Mouse (Mus musculus) erythroblast, adult 5-6 weeks (primary cell): ENCODE measurements around the gene Ddi2. TPM values are rescaled to one million over a fixed set of nuclear protein-coding genes. Genes with fewer than 3 reads are reported as not detected.
A peak's percentile ranks its signal among the peaks of the same experiment; 100 is the strongest.

Experiments used
- ATAC-seq: replicated peaks from 2 replicates; pipeline ENCODE4 v1.8.0; 2016; ENCODE audit warnings: moderate number of reproducible peaks, mild to moderate bottlenecking, moderate TSS enrichment, inconsistent platforms; ENCODE audit not compliant: poor library complexity, low FRiP score, severe bottlenecking
- total RNA-seq, 2 experiments: library from RNA; stranded (forward) in 1 of 2; stranded (reverse) in 1 of 2; fragments of 150-400 nt in 1 of 2; fragments of 200-764, 138-1000 nt in 1 of 2; gene quantifications; 2 replicates each; pipeline versions ENCODE4 v1.2.3 to v1.2.4; 2015 to 2017; ENCODE audit warnings: low replicate concordance in 2 of 2

Ddi2 gene
- total RNA-seq, 2 experiments from 2014 or later = 14.8 to 17.7 TPM

DNA sequence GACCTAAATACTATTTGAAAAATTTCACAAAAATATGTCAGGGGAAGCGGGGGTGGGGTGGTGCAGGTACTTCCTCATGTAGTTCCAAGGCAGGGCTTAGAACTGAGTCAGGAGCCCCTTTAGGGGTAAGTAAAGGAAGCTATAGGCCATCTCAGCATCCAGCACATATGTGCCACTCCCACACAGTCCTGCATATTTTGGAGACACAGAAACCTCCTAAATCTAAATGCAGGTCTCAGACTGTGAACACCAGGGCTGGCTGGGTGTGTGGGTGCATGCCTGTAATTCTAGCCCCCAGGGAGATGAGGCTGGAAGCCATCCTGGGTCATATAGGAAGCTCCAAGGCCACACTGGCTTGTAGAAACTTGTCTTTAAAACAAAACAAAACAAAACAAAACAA is 12.0 kb downstream of the Ddi2 start:
- no peak for ATAC-seq

DNA sequence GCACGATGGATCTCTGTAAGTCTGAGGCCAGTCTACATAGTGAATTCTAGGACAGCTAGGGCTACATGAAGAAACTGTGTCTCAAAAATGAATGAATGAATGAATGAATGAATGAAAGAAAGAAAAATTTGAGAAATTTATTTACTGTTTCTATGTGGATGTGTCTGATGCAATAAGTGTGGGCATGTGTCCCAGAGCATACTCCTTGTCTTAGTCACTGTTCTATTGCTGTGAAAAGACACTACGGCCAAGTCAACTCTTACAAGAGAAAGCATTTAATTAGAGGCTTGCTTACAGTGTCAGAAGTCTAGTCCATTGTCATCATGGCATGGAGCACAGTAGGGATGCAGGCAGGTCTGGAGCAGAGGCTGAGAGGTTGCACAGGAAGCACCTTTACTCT is 14.2 kb downstream of the Ddi2 start:
- no peak for ATAC-seq

DNA sequence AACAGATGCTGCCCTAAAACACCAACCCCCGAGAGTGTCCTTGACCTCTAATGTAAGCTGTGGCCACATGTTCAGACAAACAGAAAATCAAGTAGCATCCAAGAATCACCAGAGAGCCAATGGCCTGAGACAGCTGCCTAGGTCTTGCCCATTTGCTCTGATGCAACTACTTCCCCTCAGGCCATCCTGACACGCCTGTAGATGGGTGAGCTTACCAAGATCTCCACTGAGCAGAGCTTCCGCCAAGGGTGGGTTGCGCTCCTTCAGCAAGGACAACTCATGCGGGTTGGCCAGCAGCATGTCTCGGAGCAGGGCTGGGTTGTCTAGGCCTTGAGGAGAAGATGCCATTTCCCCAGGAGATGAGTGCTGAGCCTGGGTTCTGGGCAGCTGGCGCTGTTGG is 15.2 kb downstream of the Ddi2 start:
- peak; percentile 31; the same call in 1 of the 2 replicates for ATAC-seq

DNA sequence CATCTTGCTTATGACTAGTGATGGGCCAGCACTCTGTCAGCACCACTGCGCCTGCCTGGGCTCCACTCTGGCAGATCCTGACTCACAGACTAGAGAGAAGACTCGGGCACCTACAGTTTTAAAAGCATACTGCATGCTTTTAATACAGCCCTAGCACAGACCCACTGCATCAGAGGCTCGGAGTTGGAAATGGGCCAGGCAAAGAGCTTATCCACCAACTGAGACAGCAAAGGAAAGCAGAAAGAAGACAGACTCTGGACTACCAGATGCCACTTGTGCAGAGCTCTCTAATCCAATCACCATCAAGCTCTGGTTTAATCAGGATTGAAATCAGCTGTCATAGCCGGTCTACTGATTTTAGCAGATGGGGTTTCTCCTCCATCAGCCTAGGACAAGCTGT is 17.9 kb downstream of the Ddi2 start:
- no peak for ATAC-seq

DNA sequence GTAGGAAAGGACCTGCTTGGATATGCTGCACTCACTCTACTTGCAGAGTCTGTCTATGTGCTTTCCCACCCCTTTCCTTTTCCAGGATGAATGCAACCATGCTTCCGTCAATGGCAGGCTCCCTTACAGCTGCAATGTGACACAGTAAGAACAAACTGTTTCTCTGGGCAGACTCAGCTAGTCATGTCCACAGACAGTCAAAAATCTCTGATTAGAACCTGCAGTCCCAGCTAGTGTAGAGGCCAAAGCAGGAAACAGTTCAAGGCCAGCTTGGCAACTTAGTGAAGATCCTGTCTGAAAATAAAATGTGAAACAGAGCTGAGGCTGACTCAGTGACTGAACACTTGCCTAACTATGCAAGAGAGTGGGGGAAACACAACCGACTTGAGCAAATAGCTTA is 18.6 kb downstream of the Ddi2 start:
- ATAC-seq = no peak

DNA sequence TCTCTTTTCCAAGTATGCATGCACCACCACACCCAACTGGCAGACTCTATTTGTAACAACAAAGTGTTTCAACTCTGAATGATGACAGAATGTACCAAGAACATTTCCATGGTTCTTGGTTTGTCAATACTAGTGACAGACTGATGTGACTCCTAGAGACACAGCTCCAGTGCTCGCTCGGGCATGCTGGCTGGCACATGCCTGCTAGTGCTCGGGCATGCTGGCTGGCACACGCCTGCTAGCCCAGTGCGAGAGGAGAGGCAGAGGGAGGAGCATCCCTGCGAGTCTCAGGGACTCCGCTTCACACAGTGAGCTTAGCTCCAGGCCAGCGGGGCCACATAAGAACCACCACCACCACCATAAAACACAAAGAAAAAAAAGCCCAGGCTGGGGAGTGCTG is 28.5 kb downstream of the Ddi2 start:
- ATAC-seq = no peak

DNA sequence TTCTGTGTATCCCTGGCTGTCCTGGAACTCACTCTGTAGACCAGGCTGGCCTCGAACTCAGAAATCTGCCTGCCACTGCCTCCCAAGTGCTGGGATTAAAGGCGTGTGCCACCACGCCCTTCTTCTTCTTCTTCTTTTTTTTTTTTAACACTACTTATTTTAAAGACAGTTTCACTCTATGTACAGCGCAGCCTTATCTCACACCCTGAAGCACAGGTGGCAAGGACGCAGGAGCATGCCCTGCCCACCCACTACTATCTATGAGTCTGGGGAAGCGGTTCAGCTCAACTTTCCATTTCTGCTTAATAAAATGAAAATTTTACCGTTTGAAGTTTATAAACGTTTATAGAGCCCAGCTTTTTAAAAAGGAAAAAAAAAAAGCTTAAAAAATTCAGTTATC is 34.7 kb downstream of the Ddi2 start:
- ATAC-seq = no peak

DNA sequence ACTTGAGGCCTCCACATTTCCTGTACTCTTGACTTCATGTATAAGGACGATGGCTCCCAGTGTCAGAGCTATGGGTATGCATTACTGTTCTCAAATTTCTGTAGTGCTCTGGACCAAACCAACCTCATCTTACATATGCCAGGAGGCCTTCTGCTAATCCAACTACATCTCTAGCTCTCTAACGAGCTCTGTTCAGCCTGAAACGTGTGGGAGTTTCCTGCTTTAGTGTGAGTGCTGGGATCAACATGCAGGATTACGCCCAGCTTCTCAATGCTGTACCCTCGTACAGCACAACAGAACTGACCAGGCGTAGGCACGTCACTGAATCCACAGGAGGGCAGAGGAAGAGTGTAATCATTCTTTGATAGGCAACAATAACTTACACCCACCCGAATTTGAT is 36.7 kb downstream of the Ddi2 start:
- no peak for ATAC-seq

DNA sequence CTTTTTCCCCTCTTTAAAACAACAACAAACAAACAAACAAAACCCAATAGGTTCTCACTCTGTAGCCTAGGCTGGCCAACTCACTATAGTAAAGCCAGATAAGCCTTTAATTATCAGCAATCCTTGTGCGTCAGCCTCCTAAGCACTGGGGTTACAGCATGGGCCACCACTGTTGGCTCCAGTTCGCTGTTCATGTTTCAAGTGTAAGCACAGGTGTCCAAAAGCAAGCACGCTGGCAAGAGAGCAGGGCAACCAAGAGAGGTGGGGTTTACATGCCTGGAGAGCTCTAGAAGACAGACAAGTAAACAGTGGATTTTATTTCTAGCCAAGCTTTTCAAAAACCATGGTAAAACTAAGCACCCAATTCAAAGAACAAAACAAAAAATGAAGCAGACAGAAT is 37.1 kb downstream of the Ddi2 start:
- ATAC-seq = no peak

DNA sequence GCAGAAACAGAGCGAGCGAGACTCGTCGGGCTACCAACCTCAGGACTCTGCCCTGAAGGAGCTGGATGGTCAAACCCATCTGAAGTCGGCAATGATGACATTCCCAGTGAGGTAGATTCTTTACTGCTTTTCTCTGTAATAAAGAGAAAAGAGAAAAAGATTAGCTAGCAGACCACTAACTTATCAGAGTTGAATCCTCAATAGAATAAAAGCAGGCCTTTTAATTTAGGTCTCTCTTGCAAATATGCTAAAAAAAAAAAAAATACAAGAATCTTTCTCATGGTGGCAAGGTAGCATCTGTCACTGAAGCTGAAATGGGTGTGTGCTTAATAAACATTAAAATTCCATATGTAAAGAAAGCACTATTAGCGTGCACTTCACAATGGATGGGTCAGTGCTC is 37.7 kb downstream of the Ddi2 start, which contains the start of gene Rsc1a1:
Gene Rsc1a1 (minus strand): TSS at position 101 of the 400 bp plus-strand sequence.
- ATAC-seq = no peak

DNA sequence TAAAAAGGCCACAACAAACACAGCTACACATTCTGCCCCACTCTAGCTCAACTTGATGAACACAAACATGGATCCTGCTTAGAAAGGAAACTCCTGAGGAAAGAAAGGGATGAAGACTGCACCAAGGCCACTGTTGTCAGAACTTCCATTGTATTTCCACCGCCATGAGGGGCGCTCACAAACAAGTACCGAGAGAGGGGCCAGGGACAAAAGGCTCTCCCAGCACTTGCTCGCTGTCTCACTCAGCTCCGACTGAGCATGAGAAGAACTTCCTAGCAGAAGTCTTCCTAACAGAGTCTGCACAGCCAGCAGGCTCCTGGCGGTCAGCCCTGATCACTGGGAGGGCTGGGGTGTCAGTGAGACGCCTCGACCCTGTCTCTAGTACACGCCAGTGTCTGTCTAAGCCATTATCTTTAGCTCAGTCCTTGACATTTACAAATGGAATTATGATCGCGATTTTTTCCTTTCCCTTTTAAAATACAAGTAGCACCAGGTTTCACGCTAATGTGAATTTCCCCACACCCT is 40.5 kb downstream of the Ddi2 start:
- no peak for ATAC-seq

DNA sequence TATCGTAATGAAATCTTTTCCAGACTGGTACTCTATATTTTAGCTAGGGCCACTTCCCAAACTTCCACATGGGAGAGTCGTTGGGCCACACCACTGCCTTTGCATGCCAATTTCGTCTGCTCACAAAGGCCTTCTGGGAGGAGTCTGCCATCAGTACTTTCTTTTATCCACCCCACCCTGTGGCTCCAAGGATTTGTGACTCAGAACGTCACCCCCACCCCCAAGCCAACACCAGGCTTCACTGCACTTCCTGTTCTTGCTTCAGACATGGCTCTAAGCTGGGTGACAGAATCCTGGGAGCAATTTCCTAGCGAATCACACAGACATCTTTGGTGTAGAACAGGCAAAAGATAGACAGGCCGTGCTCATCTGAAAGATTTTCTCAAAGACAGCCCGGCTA is 41.5 kb downstream of the Ddi2 start:
- ATAC-seq = no peak

DNA sequence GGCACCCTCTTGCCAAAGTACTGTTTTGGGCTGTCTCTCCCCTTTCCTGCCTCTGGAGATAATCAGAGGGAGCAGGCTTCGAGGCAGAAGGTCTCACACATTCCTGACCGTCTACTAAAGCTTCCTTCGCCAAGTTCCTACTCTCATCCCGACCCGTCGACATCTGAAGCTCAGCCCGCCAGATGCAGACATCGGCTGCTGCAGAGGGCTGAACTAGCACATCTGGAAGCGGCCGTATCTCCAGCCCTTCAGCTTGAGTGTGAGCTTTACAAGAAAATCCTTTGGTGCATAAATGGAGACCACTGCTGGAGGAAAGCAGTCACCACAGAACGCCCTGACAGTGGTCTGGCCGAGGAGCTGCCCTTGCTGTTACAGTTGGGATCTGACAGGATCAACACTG is 42.3 kb downstream of the Ddi2 start:
- ATAC-seq = no peak

DNA sequence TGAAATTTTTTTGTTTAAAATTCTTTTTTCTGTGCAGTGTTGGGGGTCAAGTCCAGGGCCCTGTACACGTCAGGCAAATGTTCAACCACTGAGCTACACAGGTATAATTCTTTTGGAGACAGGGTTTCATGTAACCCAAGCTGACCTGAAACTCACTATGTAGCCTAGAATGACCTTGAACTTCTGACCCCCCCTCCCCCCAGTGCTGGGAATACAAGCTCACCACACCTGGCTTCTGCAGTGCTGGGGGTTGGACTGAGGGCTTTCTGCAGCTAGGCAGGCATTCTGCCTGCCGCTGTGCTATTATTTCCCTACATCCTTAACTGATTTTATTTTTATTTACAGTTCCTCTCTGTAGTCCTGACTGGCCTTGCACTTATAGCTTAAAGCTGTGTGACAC is 44.2 kb downstream of the Ddi2 start:
- no peak for ATAC-seq

DNA sequence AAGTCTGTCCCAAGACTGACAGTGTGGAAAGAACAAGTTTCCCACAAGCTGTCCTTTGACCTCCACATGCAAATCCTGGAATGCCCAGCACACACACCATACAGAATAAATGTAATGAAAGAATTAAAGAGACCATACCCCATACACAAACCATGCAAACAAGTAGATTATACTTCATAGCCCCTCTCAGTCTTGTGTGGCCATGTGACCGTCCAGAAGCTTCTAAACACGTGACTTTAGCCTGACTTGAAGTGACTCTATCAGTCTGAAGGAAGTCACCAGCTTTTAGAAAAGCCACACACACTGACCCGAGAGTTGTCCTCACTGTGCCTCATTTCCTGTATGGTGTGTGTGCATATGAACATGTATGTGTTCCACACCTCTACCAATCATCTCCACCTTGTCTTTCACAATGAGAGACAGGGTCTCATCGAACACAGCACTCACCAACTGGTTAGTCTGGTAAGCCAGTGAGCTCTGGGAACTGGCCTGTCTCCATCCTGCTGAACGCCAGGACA is 46.7 kb downstream of the Ddi2 start:
- ATAC-seq = no peak

DNA sequence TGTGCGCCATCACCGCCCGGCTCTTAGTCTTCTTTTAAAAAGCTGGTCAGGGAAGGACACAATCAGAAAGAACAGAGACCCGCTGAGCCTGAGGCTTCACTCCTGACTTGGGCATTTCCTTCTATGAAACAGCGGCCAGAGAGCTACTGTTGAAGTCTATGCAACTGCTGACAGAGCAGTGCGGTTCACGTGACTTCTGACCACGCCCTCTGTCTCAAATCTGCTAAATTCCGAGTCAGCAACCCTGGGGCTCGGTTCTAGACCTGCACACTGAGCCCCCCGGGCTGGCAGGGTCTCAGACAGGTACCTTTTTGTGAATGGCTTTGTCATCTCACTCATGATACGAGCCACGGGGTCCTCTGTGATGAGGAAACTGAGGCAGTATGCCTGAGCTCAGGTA is 50.9 kb downstream of the Ddi2 start:
- ATAC-seq = no peak

DNA sequence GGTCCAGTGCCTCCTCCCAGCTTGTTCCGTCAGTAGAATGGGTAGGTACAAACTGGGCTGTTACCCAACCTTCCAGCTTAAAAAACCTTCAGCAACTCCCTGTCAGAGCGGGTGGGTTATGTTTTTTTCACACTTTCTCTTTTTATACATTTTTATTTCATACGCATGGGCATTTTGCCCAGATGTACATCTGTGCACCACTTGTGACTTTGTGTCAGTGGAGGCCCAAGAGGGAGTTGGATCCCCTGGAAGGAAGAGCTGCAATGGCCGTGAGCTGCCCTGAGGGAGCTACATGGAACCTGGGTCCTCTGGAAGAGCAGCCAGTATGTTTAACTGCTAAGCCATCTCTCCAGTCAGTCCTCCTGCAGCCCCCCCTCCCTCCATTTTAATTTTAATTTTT is 51.8 kb downstream of the Ddi2 start:
- no peak for ATAC-seq

DNA sequence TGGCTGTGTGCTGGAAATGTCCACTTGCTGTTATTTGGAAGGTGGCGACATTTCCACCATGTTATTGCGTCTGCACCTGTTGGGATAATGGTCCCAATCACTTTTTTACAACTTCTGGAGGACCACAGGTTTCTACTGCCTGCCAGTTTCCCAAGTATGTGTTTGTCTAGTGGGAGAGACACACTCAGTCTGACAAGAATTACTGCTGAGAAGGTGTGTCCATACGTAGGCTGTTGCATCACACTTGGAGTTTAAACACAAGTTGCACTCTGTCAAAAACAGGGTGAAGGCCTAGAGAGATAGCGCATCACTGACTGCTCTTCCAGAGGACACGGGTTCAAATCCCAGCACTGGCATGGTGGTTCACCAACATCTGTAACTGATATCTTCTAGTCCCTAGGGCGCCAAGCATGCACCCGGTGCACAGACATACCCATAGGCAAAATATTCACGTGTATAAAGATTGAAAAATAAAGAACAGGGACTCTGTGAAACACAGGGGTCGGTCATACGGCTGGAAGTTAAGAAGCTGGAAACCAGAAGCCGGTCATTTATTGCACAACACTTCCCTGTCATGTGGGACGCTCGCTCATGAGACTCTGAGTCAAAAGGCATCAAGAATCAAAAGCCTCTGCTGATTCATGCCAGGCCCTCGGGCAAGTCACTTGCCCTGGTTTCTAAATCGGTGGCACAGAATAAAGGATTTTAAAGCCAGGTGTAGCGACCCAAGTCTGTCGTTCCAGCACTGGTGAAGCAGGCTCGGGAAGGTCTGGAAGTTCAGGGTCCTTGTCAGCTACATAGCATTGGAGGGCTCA is 53.1 kb downstream of the Ddi2 start:
- ATAC-seq = no peak

DNA sequence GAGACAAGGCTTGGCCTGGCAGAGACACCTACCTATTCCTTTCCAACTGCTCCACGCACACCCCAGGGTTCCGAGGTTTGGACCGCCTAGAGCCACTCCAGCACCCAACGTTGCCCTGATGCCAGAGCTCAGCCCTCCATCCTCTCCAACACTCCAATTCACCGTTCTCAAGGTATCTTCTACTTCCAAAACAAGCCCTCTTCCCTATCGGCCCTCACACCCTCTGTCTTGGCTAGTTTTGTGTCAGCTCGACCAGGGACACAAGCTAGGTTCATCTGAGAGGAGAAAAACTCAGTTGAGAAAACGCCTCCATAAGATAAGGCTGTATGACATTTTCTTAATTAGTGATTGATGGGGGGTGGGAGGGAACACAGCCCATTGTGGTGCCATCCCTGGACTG is 58.4 kb downstream of the Ddi2 start, which contains the start of gene Plekhm2:
Gene Plekhm2 (minus strand): TSS at position 101 of the 400 bp plus-strand sequence.
- ATAC-seq = 0 out of 2 replicates have a peak, but pooled peaks have one; percentile 4

DNA sequence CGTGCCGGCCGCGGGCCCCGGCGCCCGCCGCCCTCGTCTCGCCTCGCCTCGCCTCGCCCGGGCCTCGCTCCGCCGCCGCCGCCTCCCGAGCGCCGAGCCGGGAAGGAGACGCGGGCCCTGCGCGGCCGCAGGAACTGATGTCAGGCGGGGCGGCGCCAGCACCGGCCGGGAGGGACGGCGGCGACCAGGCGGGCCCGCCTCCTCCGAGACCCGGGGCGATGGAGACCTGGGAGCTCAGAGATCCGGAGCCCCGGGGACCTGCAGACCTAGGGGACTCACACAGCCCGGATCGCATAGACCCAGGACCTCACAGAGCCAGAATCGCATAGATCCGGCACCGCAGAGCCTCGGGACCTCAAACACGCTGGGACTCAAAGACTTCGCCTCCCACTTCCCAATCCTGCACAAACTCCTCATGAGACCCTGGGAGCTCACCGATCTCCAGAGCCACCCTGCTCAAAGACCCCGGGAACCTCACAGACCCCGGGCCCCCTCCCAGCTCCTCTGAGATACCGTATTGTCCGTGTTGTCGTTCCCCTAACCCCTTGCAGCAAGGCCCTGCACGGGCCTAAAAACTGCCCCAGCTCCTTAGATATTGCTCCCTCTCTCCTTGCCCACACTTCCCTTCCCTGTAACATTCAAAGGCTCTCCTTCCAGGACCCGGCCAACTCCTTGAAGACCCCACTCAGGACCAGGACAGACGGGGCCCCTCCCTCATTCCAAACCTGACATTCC is 59.0 kb downstream of the Ddi2 start:
- ATAC-seq = peak; percentile 87
